Mouse (Mus musculus) stomach, embryonic 14.5 days (tissue): ENCODE results near the gene Gm5431. TPM values are rescaled to one million over a fixed set of nuclear protein-coding genes. Genes with fewer than 3 reads are reported as not detected.
"Not testable (repeated sequence)": the region's sequence is repeated elsewhere in the genome, so short reads cannot be mapped to it uniquely, and the experiment has no call there.

Experiments used
- ATAC-seq: fragments of 200-750 bp; cut with Nextera tagmentation; 2 replicates; pipeline ENCODE4 v1.8.0; 2017; ENCODE audit warnings: low read depth, moderate TSS enrichment; ENCODE audit not compliant: insufficient number of reproducible peaks, insufficient read depth, low FRiP score
- H3K27ac ChIP-seq: fragments of 300-500 bp; sonication (generic); 2 replicates; pipeline ENCODE4 v1.5.1; 2014; ENCODE audit warnings: mild to moderate bottlenecking, low read length, moderate library complexity, mixed read lengths
- H3K27me3 ChIP-seq: fragments of 300-500 bp; sonication (generic); 2 replicates; pipeline ENCODE4 v1.6.1; 2014; ENCODE audit warnings: low read length, control low read depth, mixed read lengths; ENCODE audit not compliant: control insufficient read depth, insufficient read depth
- H3K36me3 ChIP-seq: fragments of 300-500 bp; sonication (generic); 2 replicates; pipeline ENCODE4 v1.6.1; 2014; ENCODE audit warnings: mild to moderate bottlenecking, control low read depth, low read length, moderate library complexity, mixed read lengths; ENCODE audit not compliant: control insufficient read depth, insufficient read depth
- H3K4me1 ChIP-seq: fragments of 300-500 bp; sonication (generic); 2 replicates; pipeline ENCODE4 v1.6.1; 2014; ENCODE audit warnings: low read length, control low read depth, mixed read lengths; ENCODE audit not compliant: control insufficient read depth, insufficient read depth
- H3K4me2 ChIP-seq: fragments of 300-500 bp; sonication (generic); replicated peaks from 2 replicates; pipeline ENCODE4 v1.6.1; 2014; ENCODE audit warnings: low read depth, low read length, control low read depth
- H3K4me3 ChIP-seq: fragments of 300-500 bp; sonication (generic); 2 replicates; pipeline ENCODE4 v1.5.1; 2014; ENCODE audit warnings: low read depth, low read length, control low read depth
- H3K9ac ChIP-seq: fragments of 300-500 bp; sonication (generic); replicated peaks from 2 replicates; pipeline ENCODE4 v1.6.1; 2014; ENCODE audit warnings: low read depth, mild to moderate bottlenecking, control low read depth, low read length, moderate library complexity, mixed read lengths
- H3K9me3 ChIP-seq: fragments of 300-500 bp; sonication (generic); 2 replicates; pipeline ENCODE4 v1.6.1; 2016; ENCODE audit warnings: low read depth, low read length, control low read depth; ENCODE audit not compliant: control insufficient read depth
- WGBS: fragments of 180-500 bp; shearing (Covaris S2); extraction: QIAGEN DNeasy Blood & Tissue Kit; methylation state at CpG from one replicate; pipeline ENCODE4 v1.1.7; 2014; 5-methylcytosine and 5-hydroxymethylcytosine counted together
- polyA plus RNA-seq: library from polyadenylated mRNA; unstranded; fragments of >200 nt; fragmentation: Nextera tagmentation; extraction: Ambion mirVana; gene quantifications from 2 replicates; pipeline ENCODE4 v1.2.1, GENCODE M21; 2014

Gene Gm5431
- 0.12 and 0.28 TPM in 2 replicates for polyA plus RNA-seq

DNA sequence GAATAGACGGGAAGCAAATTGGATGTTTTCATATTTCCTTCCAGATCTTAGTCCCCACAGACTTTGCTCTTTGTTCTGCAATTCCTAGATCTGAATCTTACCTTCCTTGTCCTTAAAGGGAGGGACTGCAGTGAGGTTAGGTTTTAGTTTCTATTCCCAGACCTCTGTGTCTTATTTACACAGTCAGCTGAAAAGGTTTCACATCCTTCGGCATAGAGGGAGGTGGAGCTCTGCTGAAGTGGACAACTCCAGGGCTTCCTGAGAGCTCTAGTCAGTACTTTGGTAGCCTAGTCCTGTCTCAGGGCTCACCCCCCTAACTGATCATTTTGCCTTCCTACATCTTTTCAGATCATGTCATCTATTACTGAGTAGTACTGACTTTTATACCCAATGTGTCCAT lies at the start of gene Gm5431:
Gm5431 (minus strand) TSS at position 194 of the 400 bp plus-strand sequence.
- Histone ChIP-seq H3K27me3 (no peaks in the 10 kb centered on the region), H3K36me3 (no peaks in the 10 kb centered on the region), H3K9me3 (no peaks in the 10 kb centered on the region), H3K9ac (no peak within 1 kb of the TSS), H3K4me3 (no peak within 1 kb of the TSS), H3K27ac (no peak within 1 kb of the TSS), H3K4me2 (no peak within 1 kb of the TSS), H3K4me1 (no peaks in the 10 kb centered on the region)
- no peak for ATAC-seq
- 63% methylated on average over 2 of the region's 2 CpGs for whole genome bisulfite sequencing

DNA sequence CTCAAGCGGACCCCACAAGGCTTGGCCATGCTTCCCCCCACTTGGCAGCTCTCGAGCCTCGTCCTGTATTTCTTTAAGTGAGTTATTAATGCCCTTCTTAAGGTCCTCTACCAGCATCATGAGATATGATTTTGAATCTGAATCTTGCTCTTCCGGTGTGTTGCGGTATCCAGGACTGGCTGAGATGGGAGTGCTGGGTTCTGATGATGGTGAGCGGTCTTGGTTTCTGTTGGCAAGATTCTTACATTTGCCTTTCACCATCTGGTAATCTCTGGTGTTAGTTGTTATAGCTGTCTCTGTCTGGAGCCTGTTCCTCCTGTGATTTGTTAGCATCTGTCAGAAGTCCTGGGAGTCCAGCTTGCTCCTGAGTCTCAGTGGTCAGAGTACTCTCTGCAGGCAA lies 44.1 kb upstream of the Gm5431 start, which contains the start of gene Psme2b:
Psme2b (minus strand) TSS at position 101 of the 400 bp plus-strand sequence.
- not testable (repeated sequence) for H3K4me2 ChIP-seq, H3K27ac ChIP-seq, ATAC-seq, H3K36me3 ChIP-seq, H3K9ac ChIP-seq, H3K4me1 ChIP-seq, H3K4me3 ChIP-seq, H3K27me3 ChIP-seq, H3K9me3 ChIP-seq
- WGBS = 83% methylated on average over 6 of the region's 6 CpGs

DNA sequence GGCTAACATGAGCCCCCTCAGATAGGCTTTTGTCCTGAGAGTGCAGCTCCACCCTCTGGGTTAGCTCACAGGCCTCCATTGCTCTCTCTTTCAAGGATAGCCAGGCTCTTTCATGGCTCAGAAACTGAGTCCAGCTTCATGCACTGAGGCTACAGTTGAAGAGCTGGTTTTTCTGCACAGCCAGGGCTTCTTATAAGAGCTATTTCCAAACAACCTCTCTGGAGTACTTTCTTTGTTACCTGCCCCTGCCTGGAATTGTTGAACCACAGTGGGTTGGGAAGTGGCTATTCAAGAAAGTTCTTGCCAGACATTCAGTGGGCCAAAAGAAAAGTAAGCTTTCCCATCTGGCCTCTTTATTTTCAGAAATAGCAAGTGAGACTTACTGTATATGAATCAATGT lies 37.3 kb upstream of the Gm5431 start:
- ATAC-seq, H3K36me3 ChIP-seq, H3K27ac ChIP-seq, H3K9me3 ChIP-seq, H3K4me3 ChIP-seq, H3K4me2 ChIP-seq, H3K4me1 ChIP-seq, H3K9ac ChIP-seq, H3K27me3 ChIP-seq: not testable (repeated sequence)

DNA sequence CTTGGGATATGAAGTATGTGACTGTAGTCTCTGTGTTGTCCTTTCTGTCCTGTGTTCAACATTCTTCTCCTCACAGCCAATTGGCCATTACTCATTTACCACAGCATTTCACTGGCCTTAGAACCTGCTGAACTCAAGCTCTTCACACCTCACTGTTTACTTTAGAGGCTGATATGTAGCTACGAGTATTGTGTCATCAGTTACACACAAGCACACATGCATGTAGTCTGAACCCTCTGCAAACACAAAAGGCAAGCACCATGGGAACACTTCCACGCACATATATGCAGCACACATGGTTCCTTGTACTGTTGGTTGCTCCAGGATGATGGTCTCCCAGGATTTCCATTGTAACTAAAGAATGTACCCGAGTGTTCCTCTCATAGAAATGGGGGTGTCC lies 33.3 kb upstream of the Gm5431 start:
- H3K27ac ChIP-seq, H3K9me3 ChIP-seq, H3K36me3 ChIP-seq, H3K4me2 ChIP-seq, H3K4me3 ChIP-seq, H3K9ac ChIP-seq, ATAC-seq, H3K4me1 ChIP-seq, H3K27me3 ChIP-seq: not testable (repeated sequence)
- no CpG with 5 or more reads among the region's 3 CpGs for WGBS

DNA sequence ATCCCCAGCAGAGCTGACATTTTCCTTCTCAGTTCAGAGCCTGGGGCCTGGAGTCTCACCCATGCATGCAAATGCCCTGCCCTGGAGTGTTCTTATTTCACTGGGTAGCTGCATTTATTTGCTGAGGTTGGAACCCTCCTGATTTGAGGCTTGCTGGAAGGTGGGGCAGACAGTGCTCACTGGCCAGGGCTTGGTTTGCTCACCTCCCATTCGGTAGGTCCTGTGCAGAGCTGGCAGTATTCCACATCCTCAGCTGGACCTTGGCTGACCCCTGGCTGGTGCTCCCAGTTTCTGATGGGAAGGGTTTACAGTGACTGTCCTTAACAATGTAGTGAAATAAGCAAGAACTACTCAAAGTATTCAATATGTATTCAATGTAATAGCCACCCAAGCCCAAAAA lies 31.9 kb upstream of the Gm5431 start:
- not testable (repeated sequence) for H3K4me1 ChIP-seq, H3K27ac ChIP-seq, H3K4me2 ChIP-seq, H3K27me3 ChIP-seq, H3K4me3 ChIP-seq, H3K9me3 ChIP-seq, ATAC-seq, H3K9ac ChIP-seq, H3K36me3 ChIP-seq
- WGBS = 50% methylated on average over 1 of the region's 1 CpGs

DNA sequence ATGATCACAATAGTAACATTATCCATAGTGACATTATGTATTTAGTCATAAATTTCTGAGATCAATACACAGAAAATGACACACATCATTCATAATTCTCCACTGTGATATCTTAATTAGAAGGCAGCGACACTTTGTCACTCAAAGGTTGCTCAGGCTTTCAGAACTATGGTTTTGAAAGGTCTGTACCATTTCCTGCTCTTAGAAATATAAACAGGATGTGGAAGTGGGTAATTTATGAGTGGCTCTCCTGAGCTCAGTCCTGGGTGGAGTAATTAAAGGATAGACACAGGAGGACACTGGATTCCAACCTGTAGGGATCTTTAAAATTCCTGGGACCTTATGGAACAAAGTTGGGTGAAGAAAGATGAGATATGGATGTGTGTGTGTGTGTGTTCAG lies 31.4 kb upstream of the Gm5431 start:
- not testable (repeated sequence) for H3K27me3 ChIP-seq, H3K27ac ChIP-seq, H3K9ac ChIP-seq, H3K4me2 ChIP-seq, ATAC-seq, H3K4me1 ChIP-seq, H3K4me3 ChIP-seq, H3K36me3 ChIP-seq, H3K9me3 ChIP-seq
- WGBS = 64% methylated on average over 1 of the region's 1 CpGs

DNA sequence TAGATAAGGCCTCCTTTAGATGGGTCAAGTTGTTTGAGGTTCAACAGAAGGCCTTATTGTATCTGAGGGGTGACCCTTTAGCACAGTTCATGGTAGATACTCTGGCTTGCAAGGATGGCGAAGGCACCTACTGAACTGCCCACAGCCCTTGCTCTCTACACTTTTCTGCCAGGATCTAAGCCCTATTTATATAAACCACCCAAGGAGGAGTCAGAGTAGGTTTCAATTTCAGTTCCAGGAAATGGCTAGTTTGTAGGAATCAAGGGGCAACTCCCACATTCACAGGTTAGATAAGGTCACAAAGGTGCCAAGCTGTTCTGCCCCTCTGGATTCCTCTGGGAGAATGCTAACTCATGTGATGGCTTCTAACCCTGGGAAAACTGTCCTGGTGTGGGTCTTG lies 26.1 kb upstream of the Gm5431 start:
- WGBS = 90% methylated on average over 1 of the region's 1 CpGs
- not testable (repeated sequence) for H3K4me2 ChIP-seq, H3K4me3 ChIP-seq, H3K36me3 ChIP-seq, H3K27ac ChIP-seq, H3K9me3 ChIP-seq, ATAC-seq, H3K4me1 ChIP-seq, H3K9ac ChIP-seq, H3K27me3 ChIP-seq

DNA sequence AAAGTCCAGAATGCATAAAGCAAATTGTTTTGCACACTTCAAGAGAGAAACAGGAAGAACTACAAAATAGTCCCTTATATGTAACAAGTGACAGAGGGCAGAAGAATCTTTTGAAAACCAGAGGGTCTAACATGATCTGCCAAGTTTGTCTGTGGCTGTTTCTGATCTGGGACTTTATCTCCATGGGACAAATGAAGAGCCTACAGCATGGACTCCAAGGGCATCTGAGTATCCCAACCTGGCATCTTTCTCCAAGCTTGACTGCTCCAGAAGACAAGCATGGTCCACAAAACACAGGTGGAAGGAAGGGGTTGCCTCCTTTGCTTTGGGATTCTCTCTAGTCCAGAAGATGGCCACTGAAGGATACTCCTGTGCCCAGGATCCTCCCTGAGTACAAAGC lies 24.4 kb upstream of the Gm5431 start:
- H3K9ac ChIP-seq, H3K4me3 ChIP-seq, H3K36me3 ChIP-seq: not testable (repeated sequence)

DNA sequence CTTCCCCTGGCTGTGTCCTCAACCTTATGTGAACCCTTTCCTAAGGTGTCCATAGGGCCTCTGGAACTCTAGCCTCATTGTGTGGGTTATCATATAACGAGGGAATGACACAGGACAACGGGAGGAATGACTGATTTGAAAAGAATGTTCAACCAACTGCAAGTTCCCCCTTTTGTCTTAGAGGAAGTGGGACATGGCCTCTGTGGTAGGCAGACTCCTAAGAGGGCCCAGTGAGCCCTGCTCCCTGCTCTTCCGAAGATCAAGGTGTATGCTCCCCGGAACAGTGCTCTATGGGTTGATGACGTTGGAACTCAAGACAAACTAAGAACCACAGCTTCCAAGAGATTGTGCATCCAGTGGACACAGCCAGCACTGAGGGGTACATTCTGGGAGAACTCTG lies 21.8 kb upstream of the Gm5431 start:
- H3K4me2 ChIP-seq, H3K27ac ChIP-seq, H3K4me1 ChIP-seq, H3K4me3 ChIP-seq, H3K27me3 ChIP-seq, H3K9me3 ChIP-seq, ATAC-seq, H3K36me3 ChIP-seq, H3K9ac ChIP-seq: not testable (repeated sequence)
- WGBS = 70% methylated on average over 5 of the region's 5 CpGs

More for the DNA sequence above, 24.4 kb upstream of the Gm5431 start:
- not testable (repeated sequence) for H3K9me3 ChIP-seq, H3K27ac ChIP-seq, H3K27me3 ChIP-seq, H3K4me1 ChIP-seq, ATAC-seq, H3K4me2 ChIP-seq
